Mouse (Mus musculus): Measurements from ENCODE around the gene Cd2bp2.

DNA sequence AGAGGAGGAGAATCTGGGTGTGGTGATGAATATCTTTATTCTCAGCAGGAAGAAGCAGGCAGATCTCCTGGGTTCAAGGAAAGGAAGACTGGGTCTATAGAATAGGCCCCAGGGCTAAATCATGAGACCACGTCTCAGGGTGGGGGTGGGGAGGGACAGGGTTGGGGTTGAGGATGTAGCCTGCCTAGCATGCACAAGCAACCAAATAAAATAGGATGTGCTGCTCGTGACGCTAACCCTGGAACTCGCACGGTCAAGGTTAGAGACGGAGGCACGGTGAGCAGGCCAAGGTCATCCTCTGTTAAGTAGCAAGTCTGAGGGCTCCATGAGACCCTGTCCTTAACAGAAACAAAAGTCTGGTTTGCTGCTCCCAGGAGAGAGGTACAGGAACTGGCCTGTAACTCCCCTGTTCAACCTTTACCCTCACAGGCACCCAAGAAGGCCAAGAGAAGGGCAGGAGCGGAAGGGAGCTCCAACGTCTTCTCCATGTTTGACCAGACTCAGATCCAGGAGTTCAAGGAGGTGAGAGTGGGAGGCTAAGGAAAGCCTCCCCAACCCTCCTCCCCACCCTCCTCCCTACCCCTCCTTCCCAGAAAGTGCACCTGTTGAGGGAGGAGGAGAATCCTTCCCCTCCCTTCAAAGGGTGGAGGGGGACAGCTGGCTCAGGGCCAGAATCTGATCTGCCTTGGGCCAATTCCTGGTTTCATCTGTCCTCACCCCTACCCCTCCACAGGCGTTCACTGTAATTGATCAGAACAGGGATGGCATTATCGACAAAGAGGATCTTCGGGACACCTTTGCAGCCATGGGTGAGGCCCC lies 16.8 kb upstream of the Cd2bp2 start:
- TF ChIP-seq POLR2A (IDR thresholded peaks at IDR 0.05; ENCODE audit: borderline replicate concordance, low read depth, low read length) (no peak), CTCF (IDR thresholded peaks at IDR 0.05; ENCODE audit: low read depth, low read length) (no peak)
